Comparison of ENCODE assay signal across 1 mouse cellular context in genomic region chr6:124814448-124814847, GRCm38 (mm10).
TF ChIP-seq lines count a peak whose summit lies in the region.

No protein-coding gene starts in this region.

TF ChIP-seq in MEL, 35 proteins besides CTCF, POLR2A, EP300 and RAD21:
- TF ChIP-seq E2F4 (IDR thresholded peaks at IDR 0.05; ENCODE audit: borderline replicate concordance, low read depth, low read length) (no peak), TBP (IDR thresholded peaks at IDR 0.05; ENCODE audit: low read depth, low read length) (no peak), SIN3A (IDR thresholded peaks at IDR 0.05; ENCODE audit: low read length) (no peak)
TF ChIP-seq in MEL: peak in this region for 0.
